Mouse (Mus musculus): ENCODE measurements around the gene Scd2. TPM values are rescaled to one million over a fixed set of nuclear protein-coding genes. Genes with fewer than 3 reads are reported as not detected.
A peak's percentile ranks its signal among the peaks of the same experiment; 100 is the strongest.

The Scd2 gene
- polyA plus RNA-seq, 1 experiment from 2014 or later, result 311 TPM

DNA sequence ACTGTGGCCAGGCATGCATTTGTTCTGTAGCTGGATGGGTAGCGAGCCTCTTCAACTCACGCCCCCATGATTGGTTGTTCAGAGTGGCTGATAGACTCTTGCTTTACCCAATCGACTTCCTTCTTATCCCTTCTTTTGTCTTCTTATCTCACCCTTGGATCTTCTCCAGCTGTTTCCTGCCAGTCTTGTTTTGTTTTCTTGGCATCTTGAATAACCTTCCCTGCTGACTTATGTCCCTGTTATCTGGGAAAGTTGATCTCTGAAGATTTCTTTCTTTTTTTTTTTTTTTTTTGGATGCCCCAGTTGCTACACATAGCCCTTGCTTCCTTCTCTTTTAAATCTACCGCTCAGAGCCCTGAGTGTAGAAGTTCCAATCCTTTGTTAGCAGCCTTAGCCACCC is 34.0 kb upstream of the Scd2 start:
- H3K27ac ChIP-seq, result no peak overlapping the region

GRCm38 (mm10) chr19:44260487-44260886 is 33.0 kb upstream of the Scd2 start:
- no peak overlapping the region for H3K4me2 ChIP-seq (replicated peaks)
- H3K36me3 ChIP-seq, result no peaks in the 10 kb centered on the region
- no peaks in the 10 kb centered on the region for H3K9me3 ChIP-seq
- no peak overlapping the region for H3K9ac ChIP-seq
- no peaks in the 10 kb centered on the region for H3K27me3 ChIP-seq
- no peaks in the 10 kb centered on the region for H3K4me1 ChIP-seq
- 79% methylated on average over 5 of the region's 5 CpGs for WGBS
- no peak overlapping the region for H3K27ac ChIP-seq
- H3K4me3 ChIP-seq, result no peak overlapping the region
- no peak for ATAC-seq (ENCODE audit: insufficient number of reproducible peaks, insufficient read depth, low FRiP score, low TSS enrichment)

More for the DNA sequence above, 34.0 kb upstream of the Scd2 start:
- ATAC-seq (ENCODE audit: insufficient number of reproducible peaks, insufficient read depth, low FRiP score, low TSS enrichment), result no peak
- H3K36me3 ChIP-seq, result no peaks in the 10 kb centered on the region
- H3K4me1 ChIP-seq, result no peaks in the 10 kb centered on the region
- no peak overlapping the region for H3K4me2 ChIP-seq (replicated peaks)
- no peaks in the 10 kb centered on the region for H3K9me3 ChIP-seq
- 75% methylated on average over 4 of the region's 4 CpGs for WGBS
- H3K27me3 ChIP-seq, result no peaks in the 10 kb centered on the region
- H3K9ac ChIP-seq, result no peak overlapping the region
- no peak overlapping the region for H3K4me3 ChIP-seq

- Histone ChIP-seq H3K4me1 (no peaks in the 10 kb centered on the region), H3K9me3 (no peaks in the 10 kb centered on the region), H3K27ac (no peak overlapping the region), H3K4me3 (no peak overlapping the region), H3K27me3 (no peaks in the 10 kb centered on the region), H3K4me2 (replicated peaks) (no peak overlapping the region), H3K36me3 (no peaks in the 10 kb centered on the region), H3K9ac (no peak overlapping the region)
- 86% methylated on average over 7 of the region's 7 CpGs for WGBS
- ATAC-seq (ENCODE audit: insufficient number of reproducible peaks, insufficient read depth, low FRiP score, low TSS enrichment), result no peak
Observed at GRCm38 (mm10) chr19:44261774-44262173, 31.7 kb upstream of the Scd2 start.

DNA sequence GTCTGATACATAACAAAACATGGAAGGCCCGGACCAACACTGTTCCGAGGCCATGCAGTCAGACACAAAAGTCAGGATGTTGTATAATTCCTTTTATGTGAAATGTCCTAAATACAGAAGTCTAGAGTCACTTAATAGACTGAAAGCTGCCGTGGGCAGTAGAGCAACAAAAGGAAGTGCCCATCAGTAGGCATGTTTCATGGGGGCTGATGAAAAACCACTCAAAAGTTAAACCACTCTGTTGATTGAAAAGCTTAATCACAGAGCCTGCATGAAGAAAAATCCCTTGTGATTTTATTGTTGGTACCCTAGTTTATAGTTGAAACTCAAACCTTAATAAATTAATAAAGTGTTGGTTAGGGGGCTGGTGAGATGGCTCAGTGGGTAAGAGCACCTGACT is 29.9 kb upstream of the Scd2 start:
- no peak overlapping the region for H3K27ac ChIP-seq
- 79% methylated on average over 3 of the region's 3 CpGs for WGBS
- no peak for ATAC-seq (ENCODE audit: insufficient number of reproducible peaks, insufficient read depth, low FRiP score, low TSS enrichment)
- H3K9me3 ChIP-seq, result no peaks in the 10 kb centered on the region
- no peaks in the 10 kb centered on the region for H3K36me3 ChIP-seq
- no peaks in the 10 kb centered on the region for H3K27me3 ChIP-seq
- H3K9ac ChIP-seq, result no peak overlapping the region
- peaks cover 5% of the 10 kb centered on the region for H3K4me1 ChIP-seq
- H3K4me3 ChIP-seq, result no peak overlapping the region
- no peak overlapping the region for H3K4me2 ChIP-seq (replicated peaks)

- H3K27me3 ChIP-seq, result no peaks in the 10 kb centered on the region
- WGBS, result 77% methylated on average over 9 of the region's 9 CpGs
- no peak overlapping the region for H3K4me3 ChIP-seq
Observed at GRCm38 (mm10) chr19:44264226-44264625, 29.2 kb upstream of the Scd2 start.

GRCm38 (mm10) chr19:44265300-44265699 is 28.2 kb upstream of the Scd2 start:
- Histone ChIP-seq H3K4me1 (peaks cover 5% of the 10 kb centered on the region), H3K4me3 (no peak overlapping the region), H3K36me3 (no peaks in the 10 kb centered on the region), H3K9me3 (no peaks in the 10 kb centered on the region), H3K27ac (no peak overlapping the region), H3K27me3 (no peaks in the 10 kb centered on the region), H3K9ac (no peak overlapping the region), H3K4me2 (replicated peaks) (no peak overlapping the region)
- 62% methylated on average over 7 of the region's 7 CpGs for WGBS
- ATAC-seq (ENCODE audit: insufficient number of reproducible peaks, insufficient read depth, low FRiP score, low TSS enrichment), result no peak

More at GRCm38 (mm10) chr19:44264226-44264625, 29.2 kb upstream of the Scd2 start:
- H3K27ac ChIP-seq, result no peak overlapping the region
- H3K4me2 ChIP-seq (replicated peaks), result no peak overlapping the region
- no peak overlapping the region for H3K9ac ChIP-seq
- ATAC-seq (ENCODE audit: insufficient number of reproducible peaks, insufficient read depth, low FRiP score, low TSS enrichment), result no peak
- peaks cover 5% of the 10 kb centered on the region for H3K4me1 ChIP-seq
- H3K36me3 ChIP-seq, result no peaks in the 10 kb centered on the region
- no peaks in the 10 kb centered on the region for H3K9me3 ChIP-seq

GRCm38 (mm10) chr19:44265911-44266337 is 27.6 kb upstream of the Scd2 start:
- no peak overlapping the region for H3K9ac ChIP-seq
- H3K27ac ChIP-seq, result no peak overlapping the region
- no peaks in the 10 kb centered on the region for H3K36me3 ChIP-seq
- peaks cover 5% of the 10 kb centered on the region for H3K4me1 ChIP-seq
- H3K4me3 ChIP-seq, result no peak overlapping the region
- 45% methylated on average over 5 of the region's 5 CpGs for WGBS
- H3K9me3 ChIP-seq, result no peaks in the 10 kb centered on the region
- no peak overlapping the region for H3K4me2 ChIP-seq (replicated peaks)
- H3K27me3 ChIP-seq, result no peaks in the 10 kb centered on the region
- no peak for ATAC-seq (ENCODE audit: insufficient number of reproducible peaks, insufficient read depth, low FRiP score, low TSS enrichment)

DNA sequence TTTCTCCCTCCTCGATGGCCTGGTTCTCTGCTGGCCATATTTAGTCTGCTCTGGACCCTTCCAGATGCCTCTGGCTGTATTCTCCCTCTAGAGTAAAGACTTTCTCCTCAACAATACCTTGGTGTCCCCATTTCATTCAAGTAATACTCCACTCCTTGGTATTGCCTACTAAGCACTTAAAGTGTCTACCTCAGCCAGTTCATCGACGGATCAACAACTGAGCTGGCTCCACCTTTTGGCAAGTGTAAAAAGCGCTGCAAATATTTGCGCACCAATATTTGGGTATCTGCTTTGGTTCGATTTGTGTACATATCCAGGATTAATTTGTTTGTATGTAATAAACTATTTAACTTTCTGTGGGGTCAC is 27.0 kb upstream of the Scd2 start:
- Histone ChIP-seq H3K36me3 (no peaks in the 10 kb centered on the region), H3K9me3 (no peaks in the 10 kb centered on the region), H3K4me3 (peak overlapping the region; percentile 54), H3K27ac (peak overlapping the region; percentile 95), H3K9ac (peak overlapping the region; percentile 72; the same call in 1 of the 2 replicates), H3K4me2 (replicated peaks) (peak overlapping the region; percentile 80), H3K4me1 (peaks cover 5% of the 10 kb centered on the region), H3K27me3 (no peaks in the 10 kb centered on the region)
- 9% methylated on average over 6 of the region's 6 CpGs for WGBS
- no peak for ATAC-seq (ENCODE audit: insufficient number of reproducible peaks, insufficient read depth, low FRiP score, low TSS enrichment)

GRCm38 (mm10) chr19:44266824-44267498 is 26.5 kb upstream of the Scd2 start:
- ATAC-seq (ENCODE audit: insufficient number of reproducible peaks, insufficient read depth, low FRiP score, low TSS enrichment), result peak; percentile 97
- H3K4me2 ChIP-seq (replicated peaks), result peak overlapping the region; percentile 80
- peak overlapping the region; percentile 95 for H3K27ac ChIP-seq
- H3K4me3 ChIP-seq, result peak overlapping the region; percentile 54
- no peaks in the 10 kb centered on the region for H3K36me3 ChIP-seq
- no peaks in the 10 kb centered on the region for H3K27me3 ChIP-seq
- H3K4me1 ChIP-seq, result peaks cover 5% of the 10 kb centered on the region
- peak overlapping the region; percentile 72 for H3K9ac ChIP-seq
- no peaks in the 10 kb centered on the region for H3K9me3 ChIP-seq
- under 1% methylated on average over 43 of the region's 43 CpGs for WGBS

DNA sequence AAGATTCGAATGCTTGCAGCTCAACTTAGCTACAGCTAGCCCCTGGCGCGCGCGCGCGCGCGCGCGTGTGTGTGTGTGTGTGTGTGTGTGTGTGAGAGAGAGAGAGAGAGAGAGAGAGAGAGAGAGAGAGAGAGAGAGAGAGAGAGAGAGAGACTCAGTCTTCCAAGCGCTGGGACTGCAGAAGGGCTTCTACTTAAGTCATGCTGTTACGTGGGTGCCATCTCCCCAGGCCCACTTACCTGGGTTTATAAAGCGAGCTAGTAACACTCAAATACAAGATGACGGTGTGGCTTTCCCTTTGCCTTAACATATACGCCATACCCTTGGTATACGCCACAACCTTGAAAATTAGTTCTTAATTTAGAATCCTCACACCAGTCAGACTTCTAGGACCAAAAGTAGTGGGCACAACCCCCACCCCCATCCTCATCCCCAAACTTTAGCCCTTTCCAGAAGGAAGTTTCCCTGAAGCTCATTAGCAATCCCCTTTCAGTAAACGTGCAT is 25.9 kb upstream of the Scd2 start:
- Histone ChIP-seq H3K36me3 (no peaks in the 10 kb centered on the region), H3K27me3 (no peaks in the 10 kb centered on the region), H3K4me2 (replicated peaks) (peak overlapping the region; percentile 80), H3K4me3 (peak overlapping the region; percentile 54), H3K4me1 (peaks cover 5% of the 10 kb centered on the region), H3K27ac (peak overlapping the region; percentile 95), H3K9me3 (no peaks in the 10 kb centered on the region), H3K9ac (peak overlapping the region; percentile 72)
- ATAC-seq (ENCODE audit: insufficient number of reproducible peaks, insufficient read depth, low FRiP score, low TSS enrichment), result no peak
- WGBS, result 10% methylated on average over 18 of the region's 18 CpGs

GRCm38 (mm10) chr19:44273711-44274110 is 19.8 kb upstream of the Scd2 start:
- Histone ChIP-seq H3K9me3 (no peaks in the 10 kb centered on the region), H3K4me2 (replicated peaks) (no peak overlapping the region), H3K4me1 (no peaks in the 10 kb centered on the region), H3K36me3 (no peaks in the 10 kb centered on the region), H3K27me3 (no peaks in the 10 kb centered on the region), H3K27ac (no peak overlapping the region), H3K4me3 (no peak overlapping the region), H3K9ac (no peak overlapping the region)
- no peak for ATAC-seq (ENCODE audit: insufficient number of reproducible peaks, insufficient read depth, low FRiP score, low TSS enrichment)
- 75% methylated on average over 4 of the region's 4 CpGs for WGBS

DNA sequence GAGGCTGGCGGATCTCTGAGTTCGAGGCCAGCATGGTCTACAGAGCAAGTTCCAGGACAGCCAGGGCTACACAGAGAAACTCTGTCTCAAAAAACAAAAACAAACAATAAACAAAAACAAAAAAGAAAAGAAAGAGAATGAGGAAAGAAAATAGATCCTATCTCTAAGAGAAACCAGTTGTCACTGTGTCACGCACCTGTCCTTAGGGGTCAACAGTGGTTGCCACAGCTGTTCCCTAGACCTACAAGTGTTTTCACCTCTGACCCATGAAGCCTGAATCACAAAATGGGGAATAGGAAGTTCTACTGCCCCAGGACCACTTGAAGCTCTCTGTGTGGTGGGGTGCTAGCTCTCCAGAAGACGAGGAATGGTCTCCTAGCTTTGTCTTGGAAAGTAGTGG is 19.0 kb upstream of the Scd2 start:
- WGBS, result 98% methylated on average over 4 of the region's 4 CpGs
- H3K27ac ChIP-seq, result no peak overlapping the region
- H3K4me3 ChIP-seq, result no peak overlapping the region
- no peaks in the 10 kb centered on the region for H3K9me3 ChIP-seq
- H3K4me2 ChIP-seq (replicated peaks), result no peak overlapping the region
- no peak for ATAC-seq (ENCODE audit: insufficient number of reproducible peaks, insufficient read depth, low FRiP score, low TSS enrichment)
- H3K36me3 ChIP-seq, result no peaks in the 10 kb centered on the region
- H3K9ac ChIP-seq, result no peak overlapping the region
- H3K4me1 ChIP-seq, result no peaks in the 10 kb centered on the region
- no peaks in the 10 kb centered on the region for H3K27me3 ChIP-seq

Data from embryonic facial prominence, embryonic 12.5 days (tissue).